Comparison of ENCODE assay signal across 8 mouse cellular contexts in genomic region chr8:48554762-48555545, GRCm38 (mm10).
DNase-seq lines count a peak whose midpoint lies in the region; ATAC-seq and TF ChIP-seq lines count a peak whose summit lies in the region.

No protein-coding gene starts in this region.

- peaks cover 29% of the 10 kb centered on the region for H3K27me3 ChIP-seq in megakaryocyte, embryonic 14.5 days (replicated peaks)
- H3K27me3 ChIP-seq in forebrain, embryonic 11.5 days (ENCODE audit: control insufficient read depth, insufficient read depth, low read length), result no peaks in the 10 kb centered on the region
- peaks cover 10% of the 10 kb centered on the region; the same call in 1 of the 2 replicates for H3K27me3 ChIP-seq in heart, embryonic 15.5 days
- 0 out of 2 replicates have a peak, but pooled peaks cover 3% of the 10 kb centered on the region for H3K27me3 ChIP-seq in kidney, postnatal 0 days (ENCODE audit: insufficient read depth, low read length)
- H3K27me3 ChIP-seq in liver, embryonic 12.5 days (replicated peaks), result peaks cover 35% of the 10 kb centered on the region

- H3K36me3 ChIP-seq in megakaryocyte, embryonic 14.5 days (replicated peaks; ENCODE audit: low read length), result no peaks in the 10 kb centered on the region
- H3K36me3 ChIP-seq in forebrain, embryonic 11.5 days (ENCODE audit: control insufficient read depth, insufficient read depth, low read length), result no peaks in the 10 kb centered on the region
- no peaks in the 10 kb centered on the region for H3K36me3 ChIP-seq in heart, embryonic 15.5 days
- no peaks in the 10 kb centered on the region for H3K36me3 ChIP-seq in kidney, postnatal 0 days (ENCODE audit: insufficient read depth, low read length)
- H3K36me3 ChIP-seq in liver, embryonic 12.5 days, result no peaks in the 10 kb centered on the region

- H3K4me1 ChIP-seq in megakaryocyte, embryonic 14.5 days, result peaks cover 10% of the 10 kb centered on the region
- peaks cover 6% of the 10 kb centered on the region; the same call in 1 of the 2 replicates for H3K4me1 ChIP-seq in forebrain, embryonic 11.5 days (replicated peaks; ENCODE audit: control insufficient read depth, insufficient read depth, low read length)
- H3K4me1 ChIP-seq in heart, embryonic 15.5 days (replicated peaks), result peaks cover 2% of the 10 kb centered on the region; the same call in 1 of the 2 replicates
- H3K4me1 ChIP-seq in kidney, postnatal 0 days (replicated peaks; ENCODE audit: insufficient read depth, low read length), result no peaks in the 10 kb centered on the region; the same call in 1 of the 2 replicates
- no peaks in the 10 kb centered on the region for H3K4me1 ChIP-seq in liver, embryonic 12.5 days

- peak; percentile 96 for DNase-seq in forebrain, embryonic 11.5 days (ENCODE audit: low spot score)
- peak; percentile 91 for DNase-seq in kidney, postnatal 0 days (ENCODE audit: low spot score)
- peak; percentile 55 for DNase-seq in ovary, adult 18-20 months (ENCODE audit: low spot score)
- DNase-seq in urinary bladder, postnatal 10 days (ENCODE audit: low spot score), result peak; percentile 31

- H3K4me3 ChIP-seq in megakaryocyte, embryonic 14.5 days (replicated peaks), result peak overlapping the region; percentile 78
- peak overlapping the region; percentile 47 for H3K4me3 ChIP-seq in forebrain, embryonic 11.5 days (ENCODE audit: low read depth, low read length)
- peak overlapping the region; percentile 92 for H3K4me3 ChIP-seq in heart, embryonic 15.5 days
- peak overlapping the region; percentile 80 for H3K4me3 ChIP-seq in kidney, postnatal 0 days (replicated peaks; ENCODE audit: low read depth, low read length)
- H3K4me3 ChIP-seq in liver, embryonic 12.5 days, result peak overlapping the region; percentile 55

- H3K27ac ChIP-seq in forebrain, embryonic 11.5 days (ENCODE audit: low read depth, low read length), result peak overlapping the region; percentile 76
- peak overlapping the region; percentile 89 for H3K27ac ChIP-seq in heart, embryonic 15.5 days
- peak overlapping the region; percentile 90 for H3K27ac ChIP-seq in kidney, postnatal 0 days
- peak overlapping the region; percentile 73 for H3K27ac ChIP-seq in liver, embryonic 12.5 days

- peak overlapping the region; percentile 87 for H3K9ac ChIP-seq in forebrain, embryonic 11.5 days (ENCODE audit: low read length)
- H3K9ac ChIP-seq in heart, embryonic 15.5 days, result peak overlapping the region; percentile 73
- H3K9ac ChIP-seq in kidney, postnatal 0 days (ENCODE audit: low read depth, low read length), result peak overlapping the region; percentile 81
- peak overlapping the region; percentile 48 for H3K9ac ChIP-seq in liver, embryonic 12.5 days

- peak overlapping the region; percentile 89 for H3K4me2 ChIP-seq in forebrain, embryonic 11.5 days (ENCODE audit: low read depth, low read length, severe bottlenecking)
- peak overlapping the region; percentile 99 for H3K4me2 ChIP-seq in heart, embryonic 15.5 days
- H3K4me2 ChIP-seq in kidney, postnatal 0 days (ENCODE audit: low read length), result peak overlapping the region; percentile 92
- H3K4me2 ChIP-seq in liver, embryonic 12.5 days, result peak overlapping the region; percentile 63

- TF ChIP-seq CTCF in kidney, postnatal 0 days (IDR thresholded peaks at IDR 0.05; ENCODE audit: low read depth), result no peak

- ATAC-seq in megakaryocyte, adult 5-6 weeks (ENCODE audit: poor library complexity, severe bottlenecking), result no peak
- ATAC-seq in forebrain, embryonic 11.5 days (replicated peaks; ENCODE audit: low FRiP score), result peak; percentile 94
- ATAC-seq in heart, embryonic 15.5 days (replicated peaks; ENCODE audit: insufficient number of reproducible peaks, insufficient read depth, low FRiP score, low read depth), result peak; percentile 94
- peak; percentile 95 for ATAC-seq in kidney, postnatal 0 days (replicated peaks; ENCODE audit: low FRiP score, low read depth)
- ATAC-seq in liver, embryonic 12.5 days, result peak; percentile 83

- 0 out of 2 replicates have a peak, but pooled peaks cover 4% of the 10 kb centered on the region for H3K9me3 ChIP-seq in megakaryocyte, embryonic 14.5 days
- H3K9me3 ChIP-seq in forebrain, embryonic 11.5 days (ENCODE audit: control insufficient read depth, low read length), result no peaks in the 10 kb centered on the region
- no peaks in the 10 kb centered on the region for H3K9me3 ChIP-seq in heart, embryonic 15.5 days (replicated peaks)
- no peaks in the 10 kb centered on the region for H3K9me3 ChIP-seq in kidney, postnatal 0 days (replicated peaks; ENCODE audit: low read length)
- no peaks in the 10 kb centered on the region for H3K9me3 ChIP-seq in liver, embryonic 12.5 days (replicated peaks)

- WGBS in forebrain, embryonic 11.5 days, result under 1% methylated on average over 64 of the region's 86 CpGs
- WGBS in heart, embryonic 15.5 days, result under 1% methylated on average over 85 of the region's 86 CpGs
- under 1% methylated on average over 62 of the region's 86 CpGs for WGBS in kidney, postnatal 0 days
- 4% methylated on average over 72 of the region's 86 CpGs for WGBS in liver, embryonic 12.5 days (ENCODE audit: insufficient replicate concordance)

Comparison
In these comparisons a context has a peak if more than half of its experiments do, and no peak if none do; other contexts are left out.
1. DNase-seq: peak in every context shown above with its lines; median percentile 96 in forebrain, embryonic 11.5 days; 91 in kidney, postnatal 0 days; 55 in ovary, adult 18-20 months; 31 in urinary bladder, postnatal 10 days.